Mouse (Mus musculus) activated CD4-positive, CD25-positive, alpha-beta regulatory T cell, adult 9 weeks (primary cell): ENCODE measurements around the gene Olfr44. TPM values are rescaled to one million over a fixed set of nuclear protein-coding genes. Genes with fewer than 3 reads are reported as not detected.

ENCODE experiments used
- polyA plus RNA-seq: library from polyadenylated mRNA; unstranded; fragments of 100-300 nt; shearing (Covaris generic); gene quantifications from one replicate; pipeline ENCODE4 v1.2.1, GENCODE M21; 2017

Olfr44 gene
- not detected for polyA plus RNA-seq

GRCm38 (mm10) chr9:39493895-39494294 is at the start of gene Olfr44:
TSS of gene Olfr44 (minus strand) at chr9:39493995.

GRCm38 (mm10) chr9:39515531-39515930 is 21.7 kb upstream of the Olfr44 start, which contains the start of gene Olfr957:
TSS of gene Olfr957 (minus strand) at chr9:39515809.

GRCm38 (mm10) chr9:39471844-39472243 is 22.0 kb downstream of the Olfr44 start, which contains the start of gene Olfr955:
TSS of gene Olfr955 (minus strand) at chr9:39471944.

DNA sequence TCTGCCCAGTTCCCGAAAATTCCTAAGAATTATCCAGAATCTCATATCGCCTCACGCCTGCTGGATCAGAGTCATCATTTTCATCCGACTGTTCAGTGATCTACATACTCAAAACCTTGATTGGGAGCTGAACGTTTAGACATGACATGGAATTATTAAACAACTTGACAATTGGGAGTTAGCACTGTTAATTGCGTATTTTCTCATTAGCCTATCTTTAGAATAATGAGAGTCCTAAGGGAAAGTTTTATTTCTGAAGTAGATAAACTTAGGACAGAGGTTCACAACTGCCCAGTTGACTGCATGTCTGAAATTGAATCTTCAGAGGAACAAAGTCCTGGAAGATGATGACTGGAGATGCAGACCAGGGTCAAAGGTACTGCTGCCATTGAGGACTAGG is 37.4 kb downstream of the Olfr44 start, which contains the start of gene Olfr954:
TSS of gene Olfr954 (plus strand) at position 301 of the 400 bp plus-strand sequence.

Other genes with a start within 250 kb of the Olfr44 start
- gene Olfr1537, start 244.0 kb downstream of the Olfr44 start, polyA plus RNA-seq: not detected
- gene Olfr945, start 217.2 kb downstream of the Olfr44 start, polyA plus RNA-seq: not detected
- not detected for gene Olfr948, start 167.9 kb downstream of the Olfr44 start, polyA plus RNA-seq
- gene Olfr951, start 106.6 kb downstream of the Olfr44 start, polyA plus RNA-seq: not detected
- gene Olfr952, start 66.8 kb downstream of the Olfr44 start, polyA plus RNA-seq: not detected
- not detected for gene Olfr954, start 37.3 kb downstream of the Olfr44 start, polyA plus RNA-seq
- not detected for gene Olfr955, start 22.1 kb downstream of the Olfr44 start, polyA plus RNA-seq
- not detected for gene Olfr957, start 21.8 kb upstream of the Olfr44 start, polyA plus RNA-seq
- gene Olfr958, start 60.1 kb upstream of the Olfr44 start, polyA plus RNA-seq: not detected
- not detected for gene Olfr959, start 81.6 kb upstream of the Olfr44 start, polyA plus RNA-seq
- gene AW551984, start 110.4 kb upstream of the Olfr44 start, polyA plus RNA-seq: not detected
- gene Olfr148, start 116.7 kb upstream of the Olfr44 start, polyA plus RNA-seq: not detected
- not detected for gene Olfr960, start 127.4 kb upstream of the Olfr44 start, polyA plus RNA-seq
- not detected for gene Olfr961, start 151.1 kb upstream of the Olfr44 start, polyA plus RNA-seq
- not detected for gene Olfr963, start 173.2 kb upstream of the Olfr44 start, polyA plus RNA-seq
- gene Olfr149, start 213.1 kb upstream of the Olfr44 start, polyA plus RNA-seq: not detected
- not detected for gene Olfr965, start 217.4 kb upstream of the Olfr44 start, polyA plus RNA-seq
- gene Olfr150, start 237.0 kb upstream of the Olfr44 start, polyA plus RNA-seq: not detected